Mouse (Mus musculus): ENCODE results near the gene Igfbp2. TPM values are rescaled to one million over a fixed set of nuclear protein-coding genes. Genes with fewer than 3 reads are reported as not detected.

Igfbp2 gene
- total RNA-seq, 2 experiments from 2014 or later = not detected

GRCm38 (mm10) chr1:72847849-72848380 is 23.6 kb downstream of the Igfbp2 start:
- no peak for ATAC-seq (replicated peaks; ENCODE audit: low FRiP score, low TSS enrichment, poor library complexity, severe bottlenecking)

DNA sequence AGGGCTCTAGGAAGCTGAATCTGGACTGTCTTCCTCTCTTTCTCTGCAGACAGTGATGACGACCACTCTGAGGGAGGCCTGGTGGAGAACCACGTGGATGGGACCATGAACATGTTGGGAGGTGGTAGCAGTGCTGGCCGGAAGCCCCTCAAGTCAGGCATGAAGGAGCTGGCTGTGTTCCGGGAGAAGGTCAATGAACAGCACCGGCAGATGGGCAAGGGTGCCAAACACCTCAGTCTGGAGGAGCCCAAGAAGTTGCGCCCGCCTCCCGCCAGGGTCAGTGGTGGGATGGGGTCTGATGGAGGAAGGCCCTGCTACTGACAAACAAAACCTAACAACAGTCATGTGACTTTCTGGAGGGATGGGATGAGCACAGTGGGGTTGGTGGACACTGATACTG is 24.7 kb downstream of the Igfbp2 start:
- ATAC-seq (replicated peaks; ENCODE audit: low FRiP score, low TSS enrichment, poor library complexity, severe bottlenecking) = no peak

DNA sequence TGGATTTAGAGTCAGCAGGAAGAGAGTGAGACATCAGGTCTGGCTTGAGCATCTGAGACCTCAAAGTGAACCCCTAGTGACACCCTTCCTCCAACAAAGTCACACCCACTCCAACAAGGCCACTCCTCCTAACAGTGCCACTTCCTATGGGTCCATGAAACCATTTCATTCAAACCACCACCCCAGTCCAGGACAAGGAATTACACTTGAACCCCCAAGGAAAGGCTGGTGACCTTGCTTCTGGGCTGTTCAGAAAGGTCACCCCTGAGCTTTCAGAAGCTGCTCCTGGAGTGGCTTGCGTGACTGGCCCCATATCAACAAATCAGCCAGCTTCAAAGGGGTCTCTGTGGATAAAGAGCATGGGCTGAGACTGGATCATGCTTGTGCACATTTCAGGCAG is 29.5 kb downstream of the Igfbp2 start:
- ATAC-seq (replicated peaks; ENCODE audit: low FRiP score, low TSS enrichment, poor library complexity, severe bottlenecking) = no peak

DNA sequence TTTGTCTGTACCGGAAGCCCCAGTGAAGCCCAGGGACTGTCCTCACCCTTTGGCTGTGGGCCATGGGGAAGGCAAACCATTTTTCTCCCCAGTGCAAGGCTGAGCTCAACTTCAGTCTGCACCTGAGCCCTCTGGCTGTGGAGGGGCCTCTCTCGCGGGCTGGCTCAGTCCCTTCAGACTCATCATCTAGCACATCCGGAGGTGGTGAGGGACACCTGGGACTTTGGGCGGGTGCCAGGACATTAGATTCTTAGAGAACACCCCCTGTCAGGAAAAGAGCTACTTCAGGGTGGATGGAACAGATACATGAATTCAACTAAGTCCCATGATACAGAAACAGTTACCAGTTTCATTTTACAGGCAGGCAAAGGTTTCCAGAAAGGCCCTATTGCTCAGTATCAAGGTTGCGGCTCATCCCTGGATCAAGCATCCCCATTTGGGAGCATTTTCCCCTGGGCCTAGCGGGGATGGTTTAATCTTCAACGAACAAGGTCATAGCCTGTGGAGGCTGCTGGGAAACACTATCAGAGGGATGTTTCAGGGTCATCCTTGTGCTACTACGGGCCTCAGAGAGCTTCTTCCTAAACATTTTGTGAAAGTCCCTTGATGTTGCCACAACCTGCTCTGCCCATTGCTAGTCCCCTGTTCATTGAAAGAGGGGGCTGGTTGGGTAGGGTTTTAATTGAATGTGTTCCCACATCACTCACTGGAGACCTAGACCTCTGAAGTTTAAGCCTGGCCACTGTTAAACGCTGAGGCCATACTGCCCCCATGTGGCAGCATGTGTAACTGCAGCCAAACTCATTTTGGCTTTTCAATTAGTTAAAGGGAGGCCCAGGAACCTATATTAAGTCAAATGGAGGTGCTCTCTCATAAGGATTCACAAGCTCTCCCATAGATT is 30.3 kb downstream of the Igfbp2 start:
- peak; percentile 52 for ATAC-seq (replicated peaks; ENCODE audit: low FRiP score, low TSS enrichment, poor library complexity, severe bottlenecking)

GRCm38 (mm10) chr1:72855729-72856128 is 31.4 kb downstream of the Igfbp2 start:
- ATAC-seq (replicated peaks; ENCODE audit: low FRiP score, low TSS enrichment, poor library complexity, severe bottlenecking) = no peak

DNA sequence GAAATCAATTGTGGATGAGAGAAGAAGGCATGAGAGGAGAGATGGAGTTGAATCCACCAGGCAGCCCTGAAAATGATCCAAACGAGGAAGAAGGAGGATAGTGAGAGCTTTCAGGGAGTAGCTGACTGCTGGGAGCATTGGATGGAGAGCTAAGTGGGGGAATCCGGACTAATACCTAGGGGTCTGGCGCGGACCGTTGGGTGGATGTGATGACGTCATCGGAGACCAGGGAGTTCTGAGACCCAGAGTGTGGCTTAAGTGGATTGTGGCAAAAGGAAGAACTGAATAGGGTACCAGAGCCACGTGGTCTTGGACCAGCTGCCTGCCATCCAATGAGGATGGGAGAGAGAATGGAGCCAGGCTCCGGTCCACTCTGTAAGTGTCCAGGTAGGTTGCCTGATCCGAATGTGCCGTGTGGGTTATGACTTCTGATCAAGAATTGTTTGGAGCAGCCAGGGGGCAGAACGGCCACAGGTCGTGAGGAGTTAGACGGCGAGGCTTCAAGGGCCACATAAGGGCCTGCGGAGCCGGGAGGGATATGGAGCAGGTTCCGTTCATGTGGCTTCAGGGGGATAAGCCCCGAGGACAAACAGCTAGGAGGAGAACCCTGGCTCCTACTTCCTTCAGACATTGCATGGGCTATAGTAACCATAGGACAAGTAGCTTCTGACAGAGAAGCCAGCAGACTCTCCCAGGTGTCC is 32.1 kb downstream of the Igfbp2 start:
- no peak for ATAC-seq (replicated peaks; ENCODE audit: low FRiP score, low TSS enrichment, poor library complexity, severe bottlenecking)

GRCm38 (mm10) chr1:72857142-72857541 is 32.8 kb downstream of the Igfbp2 start:
- no peak for ATAC-seq (replicated peaks; ENCODE audit: low FRiP score, low TSS enrichment, poor library complexity, severe bottlenecking)

- ATAC-seq (replicated peaks; ENCODE audit: low FRiP score, low TSS enrichment, poor library complexity, severe bottlenecking) = no peak
Observed at GRCm38 (mm10) chr1:72857631-72858030, 33.3 kb downstream of the Igfbp2 start.

GRCm38 (mm10) chr1:72858286-72858685 is 34.0 kb downstream of the Igfbp2 start:
- ATAC-seq (replicated peaks; ENCODE audit: low FRiP score, low TSS enrichment, poor library complexity, severe bottlenecking) = no peak

- no peak for ATAC-seq (replicated peaks; ENCODE audit: low FRiP score, low TSS enrichment, poor library complexity, severe bottlenecking)
Observed at GRCm38 (mm10) chr1:72858874-72859273, 34.6 kb downstream of the Igfbp2 start.

GRCm38 (mm10) chr1:72859963-72860362 is 35.7 kb downstream of the Igfbp2 start:
- no peak for ATAC-seq (replicated peaks; ENCODE audit: low FRiP score, low TSS enrichment, poor library complexity, severe bottlenecking)

- ATAC-seq (replicated peaks; ENCODE audit: low FRiP score, low TSS enrichment, poor library complexity, severe bottlenecking) = no peak
Observed at GRCm38 (mm10) chr1:72860502-72860901, 36.2 kb downstream of the Igfbp2 start.

- no peak for ATAC-seq (replicated peaks; ENCODE audit: low FRiP score, low TSS enrichment, poor library complexity, severe bottlenecking)
Observed at GRCm38 (mm10) chr1:72861702-72862101, 37.4 kb downstream of the Igfbp2 start.

GRCm38 (mm10) chr1:72862248-72862647 is 37.9 kb downstream of the Igfbp2 start:
- no peak for ATAC-seq (replicated peaks; ENCODE audit: low FRiP score, low TSS enrichment, poor library complexity, severe bottlenecking)

DNA sequence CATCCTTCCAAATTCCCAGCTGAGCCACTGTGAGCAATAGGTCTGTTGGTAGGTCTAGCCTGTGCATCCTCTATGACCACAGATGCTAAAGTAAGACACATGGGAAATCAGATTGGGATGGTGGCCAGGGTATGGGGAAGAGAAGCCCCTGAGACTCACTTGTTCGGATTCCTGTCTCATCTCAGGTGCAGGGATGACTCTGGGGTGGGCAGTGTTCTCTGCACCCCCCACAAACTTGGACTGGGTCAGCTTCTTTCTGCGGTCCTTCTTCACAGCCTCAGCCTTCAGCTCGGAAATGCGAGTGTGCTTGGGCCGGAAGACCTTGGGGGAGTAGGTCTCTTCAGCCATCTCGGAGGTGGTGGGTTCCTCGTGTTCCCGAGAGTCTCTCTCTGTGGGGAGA is 39.4 kb downstream of the Igfbp2 start:
- no peak for ATAC-seq (replicated peaks; ENCODE audit: low FRiP score, low TSS enrichment, poor library complexity, severe bottlenecking)

DNA sequence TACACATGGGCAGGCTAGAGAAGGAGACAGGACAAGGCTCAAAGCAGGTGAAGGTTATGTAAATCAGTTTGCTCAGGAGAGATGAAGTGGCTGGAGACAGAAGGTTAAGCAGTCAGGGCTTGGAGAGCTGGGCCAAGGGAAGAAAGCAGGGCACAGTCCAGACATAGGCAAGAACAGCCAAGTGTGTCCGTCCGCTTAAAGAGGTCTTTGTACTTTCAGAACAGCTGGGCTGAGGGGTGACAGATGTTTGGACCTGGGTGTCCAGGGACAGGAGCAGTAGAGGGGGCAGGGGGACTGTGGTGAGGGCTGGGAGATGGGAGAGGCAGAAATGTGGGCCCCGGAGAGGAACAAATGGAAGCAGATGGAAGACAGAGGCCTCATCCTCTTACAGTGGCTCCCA is 40.0 kb downstream of the Igfbp2 start:
- ATAC-seq (replicated peaks; ENCODE audit: low FRiP score, low TSS enrichment, poor library complexity, severe bottlenecking) = no peak

- ATAC-seq (replicated peaks; ENCODE audit: low FRiP score, low TSS enrichment, poor library complexity, severe bottlenecking) = peak; percentile 63; the same call in 1 of the 2 replicates
Observed at GRCm38 (mm10) chr1:72865900-72866299, 41.6 kb downstream of the Igfbp2 start.

- no peak for ATAC-seq (replicated peaks; ENCODE audit: low FRiP score, low TSS enrichment, poor library complexity, severe bottlenecking)
Observed at GRCm38 (mm10) chr1:72866417-72866816, 42.1 kb downstream of the Igfbp2 start.

DNA sequence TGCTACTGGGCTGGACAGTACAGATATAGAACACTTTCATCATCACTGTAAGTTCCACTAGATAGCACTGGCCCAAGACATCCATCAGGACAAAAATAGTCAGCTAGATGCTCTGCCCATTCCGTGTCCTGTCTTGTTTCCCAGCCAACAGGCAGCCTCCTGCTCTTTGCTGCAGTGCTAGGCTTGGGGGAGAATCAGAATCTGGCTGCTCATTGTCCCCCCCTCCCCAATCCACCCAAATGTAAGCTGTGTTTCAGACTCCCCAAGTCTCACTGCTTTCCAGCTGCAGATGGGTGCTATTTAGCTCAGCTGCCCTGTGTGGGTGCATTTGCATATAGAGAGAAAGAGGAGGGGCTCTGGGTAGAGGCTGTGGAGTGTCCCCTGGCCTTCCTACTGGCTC is 43.0 kb downstream of the Igfbp2 start:
- ATAC-seq (replicated peaks; ENCODE audit: low FRiP score, low TSS enrichment, poor library complexity, severe bottlenecking) = no peak

- ATAC-seq (replicated peaks; ENCODE audit: low FRiP score, low TSS enrichment, poor library complexity, severe bottlenecking) = no peak
Observed at GRCm38 (mm10) chr1:72868429-72869215, 44.3 kb downstream of the Igfbp2 start.
